Comparison of ENCODE assay signal across 15 mouse cellular contexts in the genomic region with DNA sequence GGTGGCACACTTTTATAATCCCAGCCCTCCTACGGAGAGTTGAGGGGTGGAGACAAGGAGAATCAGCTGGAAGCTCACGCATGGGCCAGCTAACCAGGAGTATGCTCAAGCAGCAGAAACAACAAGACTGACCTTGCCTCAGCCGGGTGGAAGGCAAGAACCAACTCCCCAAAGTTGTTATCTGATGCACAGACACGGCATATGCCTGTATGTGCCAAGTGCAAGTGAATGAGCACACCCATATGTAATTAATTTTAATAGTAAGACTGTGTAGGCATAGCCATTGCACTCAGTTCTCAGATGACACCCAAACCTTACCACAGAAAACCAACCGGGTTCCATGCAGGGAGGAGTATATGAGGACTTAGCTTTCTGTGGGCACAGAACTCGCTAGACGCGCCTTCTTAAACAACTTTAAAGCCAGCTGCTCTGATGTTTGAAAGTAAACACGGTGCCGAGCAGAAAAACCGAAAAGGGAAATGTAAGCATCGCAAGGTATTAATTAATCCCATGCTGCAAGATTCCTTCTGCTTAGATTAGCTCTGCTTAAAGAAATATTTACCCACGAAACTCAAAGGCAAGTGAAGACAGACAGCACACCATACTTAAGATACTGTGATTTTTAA. TPM values are rescaled to one million over a fixed set of nuclear protein-coding genes. Genes with fewer than 3 reads are reported as not detected.
DNase-seq lines count a peak whose midpoint lies in the region; ATAC-seq and TF ChIP-seq lines count a peak whose summit lies in the region.
"Had no signal": no experiment of that assay in that cellular context is flagged by ENCODE, and none has a peak within 500 bp of the region (broad histone marks: within the 10 kb centered on the region; RNA-seq: fewer than 3 reads in every experiment).

No protein-coding gene starts in this region.

- H3K4me3 ChIP-seq in heart, embryonic 12.5 days: no peak overlapping the region
- no peak overlapping the region for H3K4me3 ChIP-seq in kidney, embryonic 16.5 days (ENCODE audit: low read length)
- no peak overlapping the region for H3K4me3 ChIP-seq in embryonic facial prominence, embryonic 14.5 days (ENCODE audit: low read depth, low read length)
- no peak overlapping the region for H3K4me3 ChIP-seq in thymus, adult 2 months (ENCODE audit: control insufficient read depth, insufficient read depth, low read length)
- H3K4me3 ChIP-seq: forebrain, embryonic 15.5 days; hindbrain, embryonic 12.5 days; limb, embryonic 15.5 days had no signal

- 47% methylated on average over 13 of the region's 13 CpGs for WGBS in heart, embryonic 12.5 days
- WGBS in kidney, embryonic 16.5 days: 43% methylated on average over 13 of the region's 13 CpGs
- WGBS in embryonic facial prominence, embryonic 14.5 days: 27% methylated on average over 13 of the region's 13 CpGs
- WGBS in thymus, adult 2 months: 68% methylated on average over 13 of the region's 13 CpGs

- H3K9me3 ChIP-seq in heart, embryonic 12.5 days (replicated peaks): peaks cover 4% of the 10 kb centered on the region; the same call in 1 of the 2 replicates
- H3K9me3 ChIP-seq in kidney, embryonic 16.5 days (ENCODE audit: low read length): peaks cover 8% of the 10 kb centered on the region
- H3K9me3 ChIP-seq in embryonic facial prominence, embryonic 14.5 days (ENCODE audit: control insufficient read depth, low read length): 0 out of 2 replicates have a peak, but pooled peaks cover 1% of the 10 kb centered on the region
- H3K9me3 ChIP-seq: forebrain, embryonic 15.5 days; hindbrain, embryonic 12.5 days; limb, embryonic 15.5 days had no signal

- H3K9ac ChIP-seq in heart, embryonic 12.5 days: no peak overlapping the region
- H3K9ac ChIP-seq in kidney, embryonic 16.5 days (replicated peaks; ENCODE audit: low read length): no peak overlapping the region
- H3K9ac ChIP-seq in embryonic facial prominence, embryonic 14.5 days (ENCODE audit: low read depth, low read length): no peak overlapping the region
- H3K9ac ChIP-seq: forebrain, embryonic 15.5 days; hindbrain, embryonic 12.5 days; limb, embryonic 15.5 days had no signal

- peaks cover 45% of the 10 kb centered on the region for H3K4me1 ChIP-seq in heart, embryonic 12.5 days (replicated peaks)
- H3K4me1 ChIP-seq in kidney, embryonic 16.5 days (ENCODE audit: insufficient read depth, low read length): peaks cover 15% of the 10 kb centered on the region
- H3K4me1 ChIP-seq in embryonic facial prominence, embryonic 14.5 days (ENCODE audit: control insufficient read depth, insufficient read depth, low read length): peaks cover 16% of the 10 kb centered on the region
- no peaks in the 10 kb centered on the region for H3K4me1 ChIP-seq in thymus, adult 2 months (replicated peaks; ENCODE audit: control insufficient read depth, insufficient read depth, low read length)

- H3K36me3 ChIP-seq in heart, embryonic 12.5 days: peaks cover 18% of the 10 kb centered on the region
- peaks cover 4% of the 10 kb centered on the region for H3K36me3 ChIP-seq in kidney, embryonic 16.5 days (ENCODE audit: insufficient read depth, low read length)
- no peaks in the 10 kb centered on the region for H3K36me3 ChIP-seq in embryonic facial prominence, embryonic 14.5 days (ENCODE audit: control insufficient read depth, insufficient read depth, low read length)
- H3K36me3 ChIP-seq in thymus, adult 2 months (ENCODE audit: control insufficient read depth, insufficient read depth, low read length): no peaks in the 10 kb centered on the region
- H3K36me3 ChIP-seq: limb, embryonic 15.5 days had no signal

- H3K27me3 ChIP-seq in heart, embryonic 12.5 days (replicated peaks): no peaks in the 10 kb centered on the region
- no peaks in the 10 kb centered on the region for H3K27me3 ChIP-seq in kidney, embryonic 16.5 days (ENCODE audit: insufficient read depth, low read length)
- no peaks in the 10 kb centered on the region for H3K27me3 ChIP-seq in embryonic facial prominence, embryonic 14.5 days (replicated peaks; ENCODE audit: control insufficient read depth, insufficient read depth, low read length)
- H3K27me3 ChIP-seq in thymus, adult 2 months (ENCODE audit: control insufficient read depth, insufficient read depth, low read length): no peaks in the 10 kb centered on the region
- H3K27me3 ChIP-seq: forebrain, embryonic 15.5 days; hindbrain, embryonic 12.5 days; limb, embryonic 15.5 days had no signal

- TF ChIP-seq POLR2A in thymus, adult 2 months (IDR thresholded peaks at IDR 0.05; ENCODE audit: control insufficient read depth, extremely low read depth, insufficient read depth, low read length, poor library complexity): no peak

- H3K27ac ChIP-seq in heart, embryonic 12.5 days (ENCODE audit: poor library complexity, severe bottlenecking): peak overlapping the region; percentile 61
- no peak overlapping the region for H3K27ac ChIP-seq in kidney, embryonic 16.5 days (ENCODE audit: low read length)
- no peak overlapping the region for H3K27ac ChIP-seq in embryonic facial prominence, embryonic 14.5 days (replicated peaks; ENCODE audit: low read depth, low read length)
- H3K27ac ChIP-seq in thymus, adult 2 months (ENCODE audit: control insufficient read depth, insufficient read depth, low read length): no peak overlapping the region
- H3K27ac ChIP-seq: forebrain, embryonic 15.5 days; hindbrain, embryonic 12.5 days had no signal

- no peak for TF ChIP-seq CTCF in thymus, adult 2 months (IDR thresholded peaks at IDR 0.05; ENCODE audit: borderline replicate concordance, control insufficient read depth, extremely low read depth, insufficient read depth, low read length, poor library complexity)

- no peak for DNase-seq in heart, postnatal 25 days (ENCODE audit: low spot score)
- no peak for DNase-seq in kidney, postnatal 4 days
- DNase-seq in brain, adult 2 months (ENCODE audit: low read depth, low spot score): peak; percentile 69
- DNase-seq in embryonic facial prominence, embryonic 14.5 days (ENCODE audit: low spot score): peak; percentile 71
- DNase-seq in thymus, adult 2 months: no peak
- no peak for DNase-seq in embryo, embryonic 11 days
- DNase-seq: adrenal gland, postnatal 14 days; cerebellum, postnatal 10 days; gastrocnemius, postnatal 14 days; lung, adult 18-20 months had no signal

- H3K4me2 ChIP-seq in heart, embryonic 12.5 days: peak overlapping the region; percentile 44
- peak overlapping the region; percentile 3; the same call in 1 of the 2 replicates for H3K4me2 ChIP-seq in kidney, embryonic 16.5 days (replicated peaks; ENCODE audit: low read depth, low read length)
- peak overlapping the region; percentile 26 for H3K4me2 ChIP-seq in embryonic facial prominence, embryonic 14.5 days (ENCODE audit: low read depth, low read length)
- H3K4me2 ChIP-seq: forebrain, embryonic 15.5 days; hindbrain, embryonic 12.5 days; limb, embryonic 15.5 days had no signal

- intact Hi-C loops in heart, postnatal 25 days (cut with DNase I): no loop called here

- ATAC-seq in heart, embryonic 12.5 days (ENCODE audit: insufficient number of reproducible peaks, low FRiP score): no peak
- ATAC-seq in kidney, embryonic 16.5 days (ENCODE audit: low FRiP score, low TSS enrichment): no peak
- ATAC-seq in embryonic facial prominence, embryonic 14.5 days (ENCODE audit: low read depth): peak; percentile 73
- ATAC-seq: forebrain, embryonic 15.5 days had no signal

RNA-seq across cellular contexts. Expression of gene Nos1ap, which starts 9.1 kb away (rescaled TPM):
- polyA plus RNA-seq in heart, embryonic 12.5 days (2016; fragmentation: Nextera tagmentation; extraction: Ambion mirVana): 25.9 and 26.0 TPM in 2 replicates
- total RNA-seq in heart, postnatal 25 days (2021): 10 to 100 TPM; 23.4 to 24.3 TPM
- polyA plus RNA-seq in kidney, embryonic 16.5 days (2015; fragmentation: Nextera tagmentation; extraction: Ambion mirVana): 18.0 and 24.1 TPM in 2 replicates
- polyA plus RNA-seq in embryonic facial prominence, embryonic 14.5 days (2014; fragmentation: Nextera tagmentation; extraction: Ambion mirVana): 6.6 and 7.7 TPM in 2 replicates
- 3.1 and 3.3 TPM in 2 replicates for polyA plus RNA-seq in thymus, adult 2 months (2012; rRNA removed)

Comparison
In these comparisons a context has a peak if more than half of its experiments do, and no peak if none do; other contexts are left out.
1. DNase-seq: peak in brain, adult 2 months (single experiment) and embryonic facial prominence, embryonic 14.5 days (single experiment); none in heart, postnatal 25 days (single experiment), kidney, postnatal 4 days (0 of 2), thymus, adult 2 months (single experiment) and embryo, embryonic 11 days (single experiment).
2. Peak in every context shown above with its lines, with median percentiles within 50 percentile points of each other: H3K4me2 ChIP-seq.